Mouse (Mus musculus) myocyte (in vitro differentiated cells): ENCODE measurements around the gene Mtf2.

ENCODE experiments used
- CEBPB ChIP-seq: IDR thresholded peaks from 2 replicates; pipeline ENCODE4 v1.6.1; 2011; ENCODE audit warnings: mild to moderate bottlenecking, moderate library complexity; ENCODE audit not compliant: poor library complexity, insufficient read depth, severe bottlenecking
- E2F4 ChIP-seq: IDR thresholded peaks from one replicate; pipeline ENCODE4 v1.6.1; 2011; ENCODE audit warnings: mild to moderate bottlenecking, control low read depth, moderate library complexity; ENCODE audit not compliant: insufficient read depth
- MAX ChIP-seq: IDR thresholded peaks from one replicate; pipeline ENCODE4 v1.6.1; 2011; ENCODE audit warnings: low read depth, mild to moderate bottlenecking, control low read depth
- MYOD1 ChIP-seq, 3 experiments: IDR thresholded peaks; one replicate each; pipeline ENCODE4 v1.6.1; 2011; ENCODE audit warnings: control low read depth in 2 of 3, low read depth in 2 of 3, mild to moderate bottlenecking in 2 of 3, moderate library complexity in 1 of 3; ENCODE audit not compliant: insufficient read length in 2 of 3, control insufficient read depth in 1 of 3
- POLR2A ChIP-seq: IDR thresholded peaks from one replicate; pipeline ENCODE4 v1.6.1; 2011; ENCODE audit warnings: low read depth, mild to moderate bottlenecking, control low read depth, moderate library complexity; ENCODE audit not compliant: insufficient read length
- USF1 ChIP-seq: IDR thresholded peaks from one replicate; pipeline ENCODE4 v1.6.1; 2011; ENCODE audit warnings: low read depth, mild to moderate bottlenecking, control low read depth, moderate library complexity

DNA sequence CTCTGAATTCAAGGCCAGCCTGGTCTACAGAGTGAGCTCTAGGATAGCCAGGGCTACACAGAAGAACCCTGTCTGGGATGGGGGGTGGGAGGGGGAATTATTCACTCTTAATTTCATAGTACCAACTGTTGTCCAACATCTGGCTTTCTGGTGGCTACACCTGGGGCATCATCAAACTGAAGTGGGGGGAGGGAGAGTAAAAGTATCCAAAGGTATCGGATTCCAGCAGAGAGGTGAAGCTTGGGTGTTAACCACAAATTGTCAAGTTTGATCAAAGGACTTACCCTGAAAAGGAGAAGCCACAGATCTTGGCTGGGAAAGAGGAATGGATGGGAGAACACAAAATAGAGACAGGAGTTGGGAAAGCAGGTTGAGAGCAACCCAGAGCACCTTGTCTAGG, 21.6 kb upstream of the Mtf2 start:
- TF ChIP-seq POLR2A, result no peak
- TF ChIP-seq MAX, result no peak
- TF ChIP-seq E2F4, result no peak
- TF ChIP-seq USF1, result no peak
- TF ChIP-seq MYOD1 (IDR thresholded peaks at IDR 0.05; ENCODE audit: control insufficient read depth in 1 of 3, insufficient read length in 2 of 3, low read depth in 2 of 3), result no peak
- no peak for TF ChIP-seq CEBPB
